Mouse (Mus musculus) embryonic facial prominence, embryonic 12.5 days (tissue): ENCODE data around the gene Irf9. TPM values are rescaled to one million over a fixed set of nuclear protein-coding genes. Genes with fewer than 3 reads are reported as not detected.

Experiments used
- ATAC-seq: fragments of 200-750 bp; cut with Nextera tagmentation; 2 replicates; pipeline ENCODE4 v1.8.0; 2017; ENCODE audit not compliant: insufficient number of reproducible peaks, insufficient read depth, low FRiP score, low TSS enrichment
- H3K27ac ChIP-seq: fragments of 300-500 bp; sonication (generic); 2 replicates; pipeline ENCODE4 v1.5.1; 2016; ENCODE audit warnings: mild to moderate bottlenecking
- H3K27me3 ChIP-seq: fragments of 300-500 bp; sonication (generic); 2 replicates; pipeline ENCODE4 v1.6.1; 2016; ENCODE audit warnings: mild to moderate bottlenecking, moderate library complexity
- H3K36me3 ChIP-seq: fragments of 300-500 bp; sonication (generic); 2 replicates; pipeline ENCODE4 v1.6.1; 2016; ENCODE audit warnings: mild to moderate bottlenecking
- H3K4me1 ChIP-seq: fragments of 300-500 bp; sonication (generic); 2 replicates; pipeline ENCODE4 v1.6.1; 2016
- H3K4me2 ChIP-seq: fragments of 300-500 bp; sonication (generic); replicated peaks from 2 replicates; pipeline ENCODE4 v1.6.1; 2016; ENCODE audit warnings: mild to moderate bottlenecking, moderate library complexity
- H3K4me3 ChIP-seq: fragments of 300-500 bp; sonication (generic); 2 replicates; pipeline ENCODE4 v1.5.1; 2016; ENCODE audit warnings: mild to moderate bottlenecking
- H3K9ac ChIP-seq: fragments of 300-500 bp; sonication (generic); 2 replicates; pipeline ENCODE4 v1.6.1; 2016; ENCODE audit warnings: mild to moderate bottlenecking, moderate library complexity
- H3K9me3 ChIP-seq: fragments of 300-500 bp; sonication (generic); 2 replicates; pipeline ENCODE4 v1.6.1; 2016; ENCODE audit warnings: mild to moderate bottlenecking, moderate library complexity
- WGBS: fragments of 180-500 bp; shearing (Covaris S2); methylation state at CpG from one replicate; pipeline ENCODE4 v1.1.7; 2016; 5-methylcytosine and 5-hydroxymethylcytosine counted together
- polyA plus RNA-seq: library from polyadenylated mRNA; unstranded; fragments of >200 nt; fragmentation: Nextera tagmentation; extraction: Ambion mirVana; gene quantifications from 2 replicates; pipeline ENCODE4 v1.2.1, GENCODE M21; 2016

Gene Irf9
- polyA plus RNA-seq, 1 experiment from 2014 or later: 9.5 TPM

GRCm38 (mm10) chr14:55567496-55567895 is 35.9 kb upstream of the Irf9 start:
- no peak for ATAC-seq
- Histone ChIP-seq H3K27me3 (no peaks in the 10 kb centered on the region), H3K9me3 (no peaks in the 10 kb centered on the region), H3K4me3 (no peak overlapping the region), H3K9ac (no peak overlapping the region), H3K4me2 (no peak overlapping the region), H3K27ac (no peak overlapping the region), H3K36me3 (peaks cover 67% of the 10 kb centered on the region), H3K4me1 (no peaks in the 10 kb centered on the region)
- 88% methylated on average over 3 of the region's 3 CpGs for WGBS

- no peak overlapping the region for H3K4me2 ChIP-seq
- WGBS: 93% methylated on average over 2 of the region's 2 CpGs
- no peak overlapping the region for H3K9ac ChIP-seq
- no peaks in the 10 kb centered on the region for H3K9me3 ChIP-seq
- peaks cover 43% of the 10 kb centered on the region for H3K36me3 ChIP-seq
- no peak overlapping the region for H3K27ac ChIP-seq
- no peaks in the 10 kb centered on the region for H3K4me1 ChIP-seq
- no peak overlapping the region for H3K4me3 ChIP-seq
- ATAC-seq: no peak
- no peaks in the 10 kb centered on the region for H3K27me3 ChIP-seq
Measured at GRCm38 (mm10) chr14:55570588-55570987, 32.8 kb upstream of the Irf9 start.

- Histone ChIP-seq H3K4me2 (no peak overlapping the region), H3K27ac (no peak overlapping the region), H3K4me3 (no peak overlapping the region), H3K27me3 (no peaks in the 10 kb centered on the region), H3K9me3 (no peaks in the 10 kb centered on the region), H3K9ac (no peak overlapping the region), H3K36me3 (peaks cover 31% of the 10 kb centered on the region), H3K4me1 (no peaks in the 10 kb centered on the region)
- ATAC-seq: no peak
Measured at GRCm38 (mm10) chr14:55571760-55572159, 31.6 kb upstream of the Irf9 start.

- H3K9ac ChIP-seq: no peak within 1 kb of the TSS; the same call in 1 of the 2 replicates
Measured at GRCm38 (mm10) chr14:55575302-55575701, 28.1 kb upstream of the Irf9 start, which contains the start of gene Fitm1. TSS of gene Fitm1 (plus strand) at chr14:55575617.

GRCm38 (mm10) chr14:55575711-55576110 is 27.7 kb upstream of the Irf9 start:
- Histone ChIP-seq H3K4me1 (no peaks in the 10 kb centered on the region), H3K4me2 (no peak overlapping the region), H3K36me3 (peaks cover 10% of the 10 kb centered on the region), H3K27me3 (no peaks in the 10 kb centered on the region), H3K9ac (no peak overlapping the region; the same call in 1 of the 2 replicates), H3K9me3 (no peaks in the 10 kb centered on the region), H3K4me3 (no peak overlapping the region; the same call in 1 of the 2 replicates), H3K27ac (no peak overlapping the region)
- no peak for ATAC-seq
- WGBS: 72% methylated on average over 13 of the region's 13 CpGs

More at GRCm38 (mm10) chr14:55575302-55575701, 28.1 kb upstream of the Irf9 start, which contains the start of gene Fitm1:
- WGBS: 55% methylated on average over 8 of the region's 8 CpGs
- ATAC-seq: no peak
- Histone ChIP-seq H3K27ac (no peak within 1 kb of the TSS), H3K4me1 (no peaks in the 10 kb centered on the region), H3K4me2 (peak within 1 kb of the TSS; percentile 26; the same call in 1 of the 2 replicates), H3K9me3 (no peaks in the 10 kb centered on the region), H3K27me3 (no peaks in the 10 kb centered on the region), H3K36me3 (0 out of 2 replicates have a peak, but pooled peaks cover 6% of the 10 kb centered on the region), H3K4me3 (no peak within 1 kb of the TSS; the same call in 1 of the 2 replicates)

GRCm38 (mm10) chr14:55576376-55576775 is 27.0 kb upstream of the Irf9 start:
- no peaks in the 10 kb centered on the region for H3K4me1 ChIP-seq
- no peaks in the 10 kb centered on the region for H3K9me3 ChIP-seq
- peak overlapping the region; percentile 26; the same call in 1 of the 2 replicates for H3K4me2 ChIP-seq
- H3K36me3 ChIP-seq: peaks cover 17% of the 10 kb centered on the region
- H3K4me3 ChIP-seq: no peak overlapping the region
- no peak overlapping the region for H3K9ac ChIP-seq
- ATAC-seq: no peak
- H3K27ac ChIP-seq: no peak overlapping the region
- no peaks in the 10 kb centered on the region for H3K27me3 ChIP-seq
- 75% methylated on average over 16 of the region's 16 CpGs for WGBS

GRCm38 (mm10) chr14:55577871-55578667 is 25.3 kb upstream of the Irf9 start, which contains the start of gene Psme1:
TSS of gene Psme1 (plus strand) at chr14:55578123.
- ATAC-seq: peak; percentile 85
- peak within 1 kb of the TSS; percentile 85 for H3K9ac ChIP-seq
- H3K4me3 ChIP-seq: peak within 1 kb of the TSS; percentile 73
- H3K36me3 ChIP-seq: peaks cover 22% of the 10 kb centered on the region
- H3K27me3 ChIP-seq: no peaks in the 10 kb centered on the region
- H3K4me1 ChIP-seq: no peaks in the 10 kb centered on the region
- WGBS: 1% methylated on average over 32 of the region's 32 CpGs
- peak within 1 kb of the TSS; percentile 79 for H3K27ac ChIP-seq
- H3K9me3 ChIP-seq: no peaks in the 10 kb centered on the region
- H3K4me2 ChIP-seq: peak within 1 kb of the TSS; percentile 81

GRCm38 (mm10) chr14:55578668-55579269 is 24.6 kb upstream of the Irf9 start:
- Histone ChIP-seq H3K36me3 (peaks cover 22% of the 10 kb centered on the region), H3K27ac (peak overlapping the region; percentile 79), H3K4me2 (peak overlapping the region; percentile 81), H3K9me3 (no peaks in the 10 kb centered on the region), H3K9ac (peak overlapping the region; percentile 85), H3K4me3 (peak overlapping the region; percentile 73), H3K4me1 (no peaks in the 10 kb centered on the region), H3K27me3 (no peaks in the 10 kb centered on the region)
- peak; percentile 8 for ATAC-seq
- 28% methylated on average over 6 of the region's 6 CpGs for WGBS

GRCm38 (mm10) chr14:55579511-55580496 is 23.6 kb upstream of the Irf9 start:
- Histone ChIP-seq H3K4me3 (no peak overlapping the region), H3K27me3 (no peaks in the 10 kb centered on the region), H3K9me3 (no peaks in the 10 kb centered on the region), H3K9ac (no peak overlapping the region), H3K27ac (no peak overlapping the region), H3K36me3 (peaks cover 22% of the 10 kb centered on the region), H3K4me2 (no peak overlapping the region), H3K4me1 (peaks cover 4% of the 10 kb centered on the region; the same call in 1 of the 2 replicates)
- no peak for ATAC-seq
- WGBS: 88% methylated on average over 23 of the region's 23 CpGs

GRCm38 (mm10) chr14:55580731-55581130 is 22.6 kb upstream of the Irf9 start:
- Histone ChIP-seq H3K27ac (no peak overlapping the region), H3K36me3 (peaks cover 22% of the 10 kb centered on the region), H3K27me3 (0 out of 2 replicates have a peak, but pooled peaks cover 2% of the 10 kb centered on the region), H3K4me1 (peaks cover 6% of the 10 kb centered on the region; the same call in 1 of the 2 replicates), H3K9me3 (no peaks in the 10 kb centered on the region), H3K9ac (no peak overlapping the region), H3K4me2 (no peak overlapping the region), H3K4me3 (no peak overlapping the region)
- ATAC-seq: no peak
- 94% methylated on average over 16 of the region's 16 CpGs for WGBS
